ENCODE assay signal across 31 mouse cellular contexts in genomic region chr5:44475543-44475942, GRCm38 (mm10).
"Had no signal": no experiment of that assay in that cellular context is flagged by ENCODE, and none has a peak within 500 bp of the region (broad histone marks: within the 10 kb centered on the region; RNA-seq: fewer than 3 reads in every experiment).

No protein-coding gene starts in this region.

- H3K36me3 ChIP-seq: limb, embryonic 12.5 days; limb, embryonic 15.5 days; liver, embryonic 12.5 days; liver, embryonic 13.5 days; liver, embryonic 15.5 days; midbrain, embryonic 10.5 days; midbrain, embryonic 12.5 days; midbrain, embryonic 13.5 days; midbrain, embryonic 15.5 days; neural tube, embryonic 12.5 days; neural tube, embryonic 13.5 days had no signal

- H3K4me1 ChIP-seq: liver, embryonic 12.5 days; liver, embryonic 13.5 days; liver, embryonic 15.5 days; lung, embryonic 15.5 days; megakaryocyte, embryonic 14.5 days; midbrain, embryonic 15.5 days; neural tube, embryonic 12.5 days had no signal

- H3K4me3 ChIP-seq: left cerebral cortex, adult 2 months; limb, embryonic 10.5 days; limb, embryonic 12.5 days; limb, embryonic 13.5 days; limb, embryonic 15.5 days; liver, embryonic 12.5 days; liver, embryonic 13.5 days; liver, embryonic 15.5 days; lung, embryonic 15.5 days; megakaryocyte, embryonic 14.5 days; midbrain, embryonic 10.5 days; midbrain, embryonic 12.5 days; midbrain, embryonic 13.5 days; midbrain, embryonic 15.5 days; myocyte; neural tube, embryonic 12.5 days; neural tube, embryonic 13.5 days had no signal

- ATAC-seq: liver, embryonic 12.5 days; liver, postnatal 0 days; midbrain, embryonic 15.5 days; midbrain, embryonic 16.5 days had no signal

- H3K9me3 ChIP-seq: limb, embryonic 10.5 days; limb, embryonic 12.5 days; limb, embryonic 13.5 days; limb, embryonic 15.5 days; liver, embryonic 12.5 days; liver, embryonic 13.5 days; liver, embryonic 15.5 days; lung, embryonic 15.5 days; megakaryocyte, embryonic 14.5 days; midbrain, embryonic 10.5 days; midbrain, embryonic 12.5 days; midbrain, embryonic 13.5 days; midbrain, embryonic 15.5 days; neural tube, embryonic 12.5 days; neural tube, embryonic 13.5 days had no signal

- DNase-seq: left cerebral cortex, postnatal 4 days; liver; liver, embryonic 13.5 days; liver, postnatal 0 days; lung, adult 18-20 months; lung, adult 2 months; lung, embryonic 14.5 days; lung, postnatal 14 days; lung, postnatal 36 days; midbrain, embryonic 14.5 days had no signal

- H3K27ac ChIP-seq: left cerebral cortex, adult 2 months; limb, embryonic 10.5 days; limb, embryonic 12.5 days; limb, embryonic 13.5 days; limb, embryonic 15.5 days; liver, embryonic 12.5 days; liver, embryonic 13.5 days; liver, embryonic 14.5 days; liver, embryonic 15.5 days; lung, embryonic 15.5 days; macrophage; midbrain, embryonic 10.5 days; midbrain, embryonic 12.5 days; midbrain, embryonic 13.5 days; midbrain, embryonic 15.5 days; neural tube, embryonic 12.5 days; neural tube, embryonic 13.5 days had no signal

- H3K9ac ChIP-seq: limb, embryonic 12.5 days; limb, embryonic 13.5 days; limb, embryonic 15.5 days; liver, embryonic 12.5 days; liver, embryonic 13.5 days; liver, embryonic 14.5 days; liver, embryonic 15.5 days; liver, postnatal 0 days; lung, embryonic 14.5 days; lung, embryonic 15.5 days; midbrain, embryonic 12.5 days; midbrain, embryonic 13.5 days; midbrain, embryonic 15.5 days; neural tube, embryonic 12.5 days; neural tube, embryonic 13.5 days had no signal

- H3K27me3 ChIP-seq: limb, embryonic 12.5 days; limb, embryonic 13.5 days; limb, embryonic 15.5 days; liver, embryonic 12.5 days; liver, embryonic 13.5 days; liver, embryonic 15.5 days; lung, embryonic 15.5 days; megakaryocyte, embryonic 14.5 days; midbrain, embryonic 12.5 days; midbrain, embryonic 13.5 days; midbrain, embryonic 15.5 days; neural tube, embryonic 12.5 days; neural tube, embryonic 13.5 days had no signal

- H3K4me2 ChIP-seq: limb, embryonic 12.5 days; limb, embryonic 13.5 days; limb, embryonic 15.5 days; liver, embryonic 11.5 days; liver, embryonic 12.5 days; liver, embryonic 13.5 days; liver, embryonic 15.5 days; lung, embryonic 14.5 days; lung, embryonic 15.5 days; midbrain, embryonic 11.5 days; midbrain, embryonic 12.5 days; midbrain, embryonic 13.5 days; midbrain, embryonic 15.5 days; neural tube, embryonic 12.5 days; neural tube, embryonic 13.5 days had no signal
